Mouse (Mus musculus) urinary bladder, postnatal 14 days (tissue): ENCODE measurements around the gene Polr2f.

Source experiments
- DNase-seq: peaks from one replicate; pipeline ENCODE4 v3.0.0; 2021; ENCODE audit warnings: low spot score

Polr2f gene

DNA sequence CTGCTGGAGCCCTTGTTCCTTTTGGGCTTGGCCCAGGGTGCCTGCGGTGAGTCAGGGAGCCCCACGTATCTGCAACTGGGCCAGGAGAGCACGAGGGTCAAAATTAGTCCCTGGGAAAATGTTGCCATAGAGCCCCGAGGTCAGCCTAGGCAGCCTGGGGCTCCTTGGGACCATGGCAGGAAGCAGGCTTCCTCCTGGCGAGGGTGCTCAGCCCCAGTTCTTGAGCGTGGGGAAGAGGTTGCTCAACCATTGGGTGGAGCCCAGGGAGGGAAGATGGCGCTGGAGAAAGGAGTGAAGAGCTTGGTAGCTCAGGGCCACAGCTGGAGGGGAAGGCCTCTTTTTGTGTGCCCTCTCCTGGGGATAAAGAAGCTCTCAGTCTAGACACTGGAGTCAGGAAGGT, 21.5 kb downstream of the Polr2f start:
- DNase-seq: no peak

DNA sequence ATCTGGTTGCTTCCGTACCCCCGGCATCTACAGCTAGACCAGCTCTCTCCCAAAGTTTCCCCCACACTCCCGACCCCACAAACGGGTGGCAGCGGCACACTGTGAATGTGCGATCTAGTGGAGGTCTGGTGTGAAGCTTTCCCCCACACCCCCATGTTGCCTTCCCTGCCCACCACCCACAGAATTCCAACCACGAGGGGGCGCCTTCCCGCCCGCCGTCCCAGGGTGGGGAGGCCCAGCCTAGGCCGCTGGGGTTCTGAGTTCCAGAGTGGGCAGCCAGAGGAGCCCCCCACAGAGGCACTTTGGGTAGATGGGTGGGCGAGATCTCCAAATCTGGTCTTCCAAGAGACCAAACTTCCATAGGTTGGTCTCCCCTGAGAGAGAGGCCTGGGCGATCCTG, 22.0 kb downstream of the Polr2f start:
- no peak for DNase-seq

DNA sequence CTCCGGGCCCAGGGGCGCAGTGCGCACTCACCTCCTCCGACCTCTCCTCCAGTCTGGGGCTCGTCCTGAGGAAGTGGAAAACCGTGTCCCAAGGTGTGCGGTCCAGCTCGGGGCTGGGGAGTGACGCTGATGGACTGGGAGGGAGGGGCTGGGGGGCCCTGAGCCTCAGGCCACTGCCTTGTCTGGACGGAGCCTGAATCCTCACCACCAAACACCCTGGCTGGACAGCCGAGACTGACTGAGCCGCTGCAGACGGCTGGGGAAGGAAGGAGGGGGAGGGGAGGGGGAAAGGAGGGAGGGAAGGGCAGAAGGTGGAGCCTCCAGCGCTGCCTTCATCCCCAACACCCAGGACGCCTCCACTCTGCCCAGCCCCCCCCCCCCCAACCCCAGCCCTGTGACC, 23.4 kb downstream of the Polr2f start:
- no peak for DNase-seq

DNA sequence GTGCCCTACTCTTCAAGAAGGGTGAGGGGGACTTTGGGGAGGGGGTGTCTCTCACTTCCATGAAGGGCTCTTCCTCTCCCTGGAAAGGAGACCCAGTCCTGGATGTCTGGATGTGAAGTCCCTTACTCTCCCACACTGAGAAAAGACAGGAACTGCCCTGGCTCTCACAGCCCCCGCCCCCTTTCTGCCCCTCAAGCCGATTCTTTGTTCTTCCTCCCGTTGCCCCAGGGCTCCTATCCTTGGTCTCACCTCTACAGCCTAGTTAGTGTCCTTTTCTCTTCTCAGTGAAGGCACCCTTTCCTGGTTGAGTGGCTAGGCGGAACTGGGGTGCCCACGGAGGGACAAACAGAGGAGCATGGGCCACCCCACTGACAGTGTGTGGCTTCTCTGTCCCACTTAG, 24.3 kb downstream of the Polr2f start, which contains the start of gene Sox10:
Gene Sox10, minus strand, starts transcription at position 101 of the 400 bp plus-strand sequence.
- no peak for DNase-seq

DNA sequence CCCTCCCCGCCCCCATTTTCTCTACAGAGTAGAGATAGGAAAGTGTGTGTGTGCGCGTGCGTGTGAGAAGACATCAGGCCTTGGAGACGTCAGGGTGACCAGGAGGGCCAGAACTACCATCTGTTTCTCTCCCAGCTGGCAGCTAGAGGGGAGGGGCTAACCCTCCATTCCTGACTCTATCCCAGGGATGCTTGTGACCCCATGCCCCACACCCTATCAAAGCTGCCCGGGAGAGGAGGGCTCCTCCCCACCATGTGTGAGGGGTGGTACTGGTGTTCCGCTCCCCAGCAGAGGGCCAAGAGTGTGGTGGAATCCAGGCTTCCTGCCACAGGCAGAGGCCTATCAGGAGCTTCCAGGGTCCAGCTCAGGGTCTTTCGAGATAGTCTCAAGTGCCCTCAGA, 25.9 kb downstream of the Polr2f start:
- DNase-seq: no peak

DNA sequence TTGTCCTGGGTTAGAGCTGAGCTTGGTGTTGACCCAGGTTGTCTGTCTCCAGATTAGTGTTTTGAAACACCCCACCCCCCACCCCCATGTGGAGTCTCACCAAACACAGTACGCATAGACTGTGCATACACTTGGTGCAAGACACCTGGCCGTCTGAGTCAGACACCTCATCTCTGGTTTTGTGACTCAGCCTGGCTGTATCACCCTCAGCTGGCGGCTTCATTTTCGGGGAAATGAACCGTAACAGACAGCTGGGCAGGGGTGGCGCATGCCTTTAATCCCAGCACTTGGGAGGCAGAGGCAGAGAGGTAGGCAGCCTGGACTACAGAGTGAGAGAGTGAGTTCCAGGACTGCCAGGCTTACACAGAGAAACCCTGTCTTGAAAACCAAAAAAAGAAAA, 36.1 kb downstream of the Polr2f start:
- no peak for DNase-seq

DNA sequence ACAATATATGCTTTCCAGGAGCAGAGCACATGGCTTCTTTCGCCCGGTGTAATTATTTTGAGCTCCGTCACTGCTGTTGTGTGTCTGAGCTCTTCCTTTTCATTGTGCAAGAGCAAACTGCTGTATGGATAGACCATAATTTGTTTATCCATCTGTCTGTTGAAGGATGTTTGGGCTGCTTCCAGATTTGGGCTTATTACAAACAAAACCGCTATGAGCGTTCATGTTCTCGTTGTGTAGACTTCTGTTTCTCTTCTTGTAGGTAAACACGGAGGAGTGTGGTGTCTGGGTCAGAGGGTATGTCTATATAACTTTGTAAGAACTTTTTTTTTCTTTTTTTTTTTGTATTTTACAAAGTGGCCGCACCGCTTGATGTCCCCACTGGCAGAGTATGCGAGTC, 44.4 kb downstream of the Polr2f start:
- no peak for DNase-seq

DNA sequence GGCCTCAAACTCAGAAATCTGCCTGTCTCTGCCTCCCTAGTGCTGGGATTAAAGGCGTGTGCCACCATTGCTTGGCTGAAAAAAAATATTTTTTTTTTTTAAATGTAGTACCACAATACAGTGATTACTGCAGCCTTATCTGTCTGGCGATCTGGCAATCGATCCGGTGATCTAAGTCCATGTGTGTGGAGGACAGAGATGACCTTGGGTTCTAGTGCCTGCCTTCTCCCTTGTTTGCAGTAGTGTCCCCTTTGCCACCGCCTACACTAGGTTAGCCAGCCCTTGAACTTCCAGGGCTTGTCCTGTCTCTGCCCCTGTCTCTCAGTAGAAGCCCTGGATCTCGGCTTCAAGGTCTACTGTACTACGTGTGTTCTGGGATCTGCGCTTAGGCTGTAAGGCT, 47.0 kb downstream of the Polr2f start:
- no peak for DNase-seq

DNA sequence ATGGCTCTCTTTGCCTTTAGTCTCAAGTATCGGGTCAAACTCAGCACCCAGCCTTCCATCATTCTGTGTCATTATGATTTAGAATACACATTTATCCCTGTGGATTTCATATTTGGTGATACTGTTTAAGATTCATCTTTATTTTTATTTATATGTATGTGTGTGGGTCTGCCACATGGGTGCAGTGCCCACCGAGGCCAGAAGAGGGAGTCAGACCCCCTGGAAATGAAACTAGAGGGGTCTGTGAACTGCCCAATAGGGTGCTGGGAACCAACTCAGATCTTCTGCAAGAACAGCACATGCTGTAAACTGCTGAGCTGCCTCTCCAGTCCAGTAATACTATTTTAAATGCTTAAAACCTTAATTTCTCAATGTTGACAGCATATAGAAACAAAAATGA, 50.6 kb downstream of the Polr2f start:
- DNase-seq: no peak

DNA sequence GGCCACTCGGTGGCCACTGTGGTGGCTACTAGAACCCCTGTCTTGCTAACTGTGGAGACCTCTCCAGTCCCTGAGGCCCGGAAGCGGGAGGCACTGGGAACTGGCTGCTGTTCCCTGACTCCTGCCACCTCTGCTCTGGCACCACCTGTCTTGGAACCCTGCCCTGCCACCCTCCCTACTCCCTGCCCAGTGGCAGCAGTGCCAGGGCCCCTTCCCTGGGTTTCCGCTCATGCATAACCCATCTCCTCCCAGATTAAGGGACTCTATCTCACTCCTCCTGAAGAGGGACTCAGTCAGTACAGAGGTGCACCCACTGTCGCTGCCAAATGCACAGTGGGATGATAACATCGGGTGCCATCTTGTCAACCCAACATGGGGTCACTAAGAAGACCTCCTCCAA, 51.6 kb downstream of the Polr2f start:
- DNase-seq: peak; percentile 38

DNA sequence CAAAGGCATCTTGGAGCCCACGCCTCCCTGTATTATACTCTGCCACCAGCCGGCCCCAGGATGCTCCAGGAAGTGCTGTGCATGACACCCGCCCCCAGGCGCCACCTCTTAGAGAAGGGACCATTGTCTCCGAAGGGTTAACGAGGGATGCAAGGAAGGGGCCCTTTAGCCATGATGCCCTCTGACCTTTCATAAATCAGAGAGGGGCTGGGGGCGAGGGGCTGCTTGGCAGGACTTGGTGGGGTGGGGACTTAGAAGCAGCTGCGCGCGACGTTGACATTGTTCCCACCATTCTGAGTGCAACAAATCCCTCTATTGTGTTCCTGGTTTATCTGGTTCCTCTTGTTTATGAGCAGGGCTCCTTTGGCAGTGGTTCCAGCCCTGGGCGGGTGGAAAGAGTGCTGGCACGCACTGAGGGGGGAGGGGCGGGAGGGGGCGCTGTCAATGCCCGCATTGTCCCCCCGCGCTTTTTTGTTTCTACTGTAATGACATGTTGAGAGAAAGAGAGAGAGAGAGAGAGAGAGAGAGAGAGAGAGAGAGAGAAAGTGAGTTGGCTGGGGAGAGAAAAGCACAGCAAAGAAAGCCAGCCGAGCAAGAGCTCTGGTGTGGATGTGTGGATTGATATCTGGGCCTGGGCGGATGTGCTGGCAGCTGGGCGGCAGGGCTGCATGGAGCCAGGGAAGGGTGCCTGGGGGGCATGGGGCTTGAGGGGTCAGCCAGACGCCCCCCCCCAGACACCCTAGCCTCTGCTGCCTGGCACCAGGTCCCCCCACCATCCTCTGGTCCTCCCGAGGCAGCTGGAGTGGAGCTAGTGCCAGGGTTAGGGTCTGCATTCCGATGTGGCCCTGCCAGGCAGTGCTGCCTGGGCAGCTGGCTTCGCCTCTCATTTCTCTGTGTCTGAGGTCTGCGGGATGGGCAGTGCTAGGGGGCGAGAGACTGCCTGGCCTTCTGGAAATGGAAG, 52.4 kb downstream of the Polr2f start:
- peak; percentile 61 for DNase-seq

DNA sequence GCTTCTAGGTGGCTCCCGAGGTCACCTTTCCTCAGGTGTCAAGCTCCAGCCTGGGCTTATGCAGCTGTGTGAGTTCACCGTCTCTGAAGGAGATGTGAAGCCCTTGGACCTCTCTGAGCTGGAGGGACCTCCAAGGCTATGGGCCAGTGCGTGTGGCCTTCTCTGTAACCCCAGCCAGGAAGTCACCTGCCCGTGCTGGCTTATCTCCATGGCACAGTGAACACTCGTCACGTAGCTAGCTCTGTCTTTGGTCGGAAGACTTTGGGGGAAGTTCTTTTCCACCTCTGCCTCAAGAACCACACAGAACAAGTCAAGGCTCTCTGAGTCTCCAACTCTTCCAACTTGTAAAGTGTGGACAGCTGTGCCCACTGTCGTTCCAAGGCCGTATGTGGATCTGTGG, 53.2 kb downstream of the Polr2f start:
- no peak for DNase-seq

DNA sequence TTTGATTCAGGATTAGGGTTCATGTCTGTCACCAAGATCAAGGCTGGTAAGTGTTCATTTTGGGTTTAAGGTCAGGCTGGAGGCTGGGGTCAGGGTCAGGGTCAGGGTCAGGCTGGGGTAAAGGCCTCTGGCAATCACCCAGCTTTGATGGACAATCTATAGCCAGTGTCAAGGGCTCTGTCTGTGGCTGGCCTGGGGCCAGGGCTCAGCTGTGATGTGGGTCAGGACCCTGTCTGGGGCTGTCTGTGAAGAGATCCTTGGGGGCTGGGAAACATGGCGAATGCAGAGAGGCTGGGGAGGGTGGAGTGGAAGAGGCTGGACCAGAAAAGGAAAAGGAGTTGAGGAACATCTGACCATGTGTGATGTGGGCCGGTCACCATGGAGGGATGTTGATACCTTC, 54.1 kb downstream of the Polr2f start:
- no peak for DNase-seq

DNA sequence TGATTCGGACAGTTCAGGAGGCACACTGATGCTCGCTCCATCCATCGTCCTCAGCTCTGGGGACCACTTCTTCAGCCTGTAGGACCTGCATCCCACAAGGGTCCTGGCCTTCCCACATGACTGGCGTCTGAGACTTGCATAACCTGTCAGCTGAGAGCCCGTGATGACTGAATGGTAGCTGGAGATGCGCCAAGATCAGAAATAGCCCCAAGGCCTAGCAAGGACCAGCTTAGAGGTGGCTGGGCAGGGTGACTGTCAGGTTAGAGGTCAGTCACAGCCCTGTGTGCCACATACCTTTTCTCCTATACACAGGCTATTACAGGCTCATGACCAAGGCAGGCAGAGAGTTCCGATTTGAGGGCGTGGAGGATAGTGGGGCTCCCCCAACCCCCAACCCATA, 54.7 kb downstream of the Polr2f start:
- peak; percentile 44 for DNase-seq

DNA sequence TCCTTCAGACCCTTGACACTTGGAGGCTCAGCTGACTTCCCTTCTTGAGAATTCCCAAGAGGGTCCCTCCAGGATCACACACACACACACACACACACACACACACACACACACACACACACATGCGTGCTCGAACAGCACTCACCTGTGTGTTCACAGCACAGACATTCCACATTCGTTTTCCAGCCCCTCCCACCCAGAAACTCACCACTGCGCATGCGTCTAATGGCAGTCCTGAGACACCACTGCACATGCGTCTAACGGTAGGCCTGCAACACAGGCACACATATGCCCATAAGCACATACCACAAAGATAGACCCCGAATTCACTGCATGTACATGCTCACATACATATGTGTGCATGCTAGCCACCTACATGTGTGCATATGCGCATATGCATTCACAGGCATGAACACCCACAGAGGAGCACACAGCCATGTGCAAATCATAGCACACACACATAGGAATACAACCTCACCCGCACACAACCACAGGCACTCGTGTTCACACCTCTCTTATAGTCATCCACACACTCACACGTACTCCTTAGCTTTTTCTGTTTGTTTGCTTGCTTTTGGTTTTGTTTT, 58.7 kb downstream of the Polr2f start:
- DNase-seq: no peak
